Mouse (Mus musculus): ENCODE data around the gene Mrpl54.

Mrpl54 gene

DNA sequence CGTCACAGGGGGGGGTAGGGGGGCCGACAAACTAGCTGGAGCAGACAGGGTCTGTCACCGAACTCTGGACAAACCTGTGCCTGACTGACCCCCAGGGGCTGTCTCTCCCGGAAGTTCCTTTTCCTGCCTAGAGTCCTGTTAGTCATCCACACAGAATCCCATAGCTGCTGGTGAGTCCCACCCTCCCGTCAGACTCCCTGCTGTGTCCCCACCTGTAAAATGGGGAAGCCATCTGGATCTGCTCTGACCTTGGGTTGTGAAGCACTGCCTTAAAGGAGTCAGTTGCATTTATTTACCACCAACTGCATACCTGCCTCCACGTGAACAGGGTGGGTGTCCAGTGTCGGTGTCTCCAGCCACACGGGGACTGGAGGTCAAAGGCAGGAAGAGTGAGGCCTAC, 27.7 kb upstream of the Mrpl54 start:
- DNase-seq (ENCODE audit: low read depth, low spot score) = no peak

DNA sequence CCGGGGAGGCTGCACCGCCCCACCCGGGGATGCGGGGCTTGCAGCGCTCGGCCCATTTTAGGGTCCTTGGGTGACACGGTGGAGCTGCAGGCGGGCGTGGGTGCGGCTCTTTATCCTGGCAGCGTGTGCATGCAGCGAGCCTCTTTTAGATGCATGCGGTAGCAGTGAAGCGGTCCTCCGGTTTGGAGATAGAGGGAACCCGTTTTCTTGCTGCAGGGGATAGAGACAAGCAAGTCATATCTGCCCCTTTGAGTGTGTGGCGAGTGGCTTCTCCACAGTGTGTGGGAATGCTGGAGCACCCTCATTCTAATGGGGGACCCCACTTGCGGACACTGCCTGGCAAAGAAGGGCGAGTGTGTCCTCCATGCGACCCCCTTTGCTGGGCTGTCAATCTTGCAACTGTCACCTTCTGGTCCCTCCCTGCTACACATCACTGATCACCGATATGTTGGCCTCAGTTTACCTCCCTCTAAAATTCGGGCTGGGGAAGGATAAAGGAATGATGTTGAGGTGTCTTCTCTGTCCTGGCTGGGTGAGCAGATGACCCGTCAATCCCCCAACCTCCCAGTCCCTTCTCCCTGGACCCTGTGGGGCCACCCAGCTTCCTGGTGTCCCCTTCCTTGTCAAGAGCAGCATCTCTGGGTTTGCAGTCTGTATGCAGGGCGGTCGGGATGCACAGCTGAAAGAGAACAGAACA, 26.7 kb upstream of the Mrpl54 start:
- DNase-seq (ENCODE audit: low read depth, low spot score) = no peak

DNA sequence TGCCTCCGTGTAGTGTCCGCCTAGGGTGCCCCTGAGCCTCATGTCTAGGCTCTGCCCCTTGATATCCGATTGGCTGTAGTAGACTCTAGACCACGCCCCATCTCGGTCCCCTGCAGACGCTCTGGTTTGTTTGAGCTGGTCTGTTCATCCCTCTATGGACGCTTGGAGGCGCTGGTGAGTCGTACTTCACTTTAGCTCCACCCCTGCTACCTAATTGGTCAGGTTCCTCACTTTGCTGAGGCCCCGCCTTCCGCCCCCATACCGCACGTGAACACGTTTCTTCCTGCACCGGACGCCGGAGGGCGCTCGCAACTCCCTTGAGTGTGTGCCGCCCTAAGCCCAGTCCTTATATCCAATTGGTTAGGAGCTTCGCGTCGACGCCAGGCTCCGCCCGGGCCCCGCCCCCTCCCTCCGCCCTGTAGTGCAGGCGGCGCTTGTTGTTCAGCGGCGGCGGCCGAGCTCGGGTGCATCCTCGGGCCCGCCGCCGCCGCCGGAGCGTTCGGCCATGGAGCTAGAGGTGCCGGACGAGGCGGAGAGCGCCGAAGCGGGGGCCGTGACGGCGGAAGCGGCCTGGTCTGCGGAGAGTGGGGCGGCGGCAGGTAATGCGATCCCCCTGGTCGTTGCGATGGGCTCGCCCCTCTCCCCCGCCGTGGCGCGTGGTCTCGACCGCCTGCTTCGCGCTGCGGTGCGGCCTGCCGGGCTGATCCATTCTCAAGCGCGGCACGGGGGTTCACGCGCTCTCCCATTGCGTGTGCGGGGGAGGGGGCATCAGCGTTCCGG, 26.0 kb upstream of the Mrpl54 start, which contains the start of gene Pip5k1c:
TSS of gene Pip5k1c (plus strand) at position 410 of the 780 bp plus-strand sequence.
- peak; percentile 96 for DNase-seq (ENCODE audit: low read depth, low spot score)

DNA sequence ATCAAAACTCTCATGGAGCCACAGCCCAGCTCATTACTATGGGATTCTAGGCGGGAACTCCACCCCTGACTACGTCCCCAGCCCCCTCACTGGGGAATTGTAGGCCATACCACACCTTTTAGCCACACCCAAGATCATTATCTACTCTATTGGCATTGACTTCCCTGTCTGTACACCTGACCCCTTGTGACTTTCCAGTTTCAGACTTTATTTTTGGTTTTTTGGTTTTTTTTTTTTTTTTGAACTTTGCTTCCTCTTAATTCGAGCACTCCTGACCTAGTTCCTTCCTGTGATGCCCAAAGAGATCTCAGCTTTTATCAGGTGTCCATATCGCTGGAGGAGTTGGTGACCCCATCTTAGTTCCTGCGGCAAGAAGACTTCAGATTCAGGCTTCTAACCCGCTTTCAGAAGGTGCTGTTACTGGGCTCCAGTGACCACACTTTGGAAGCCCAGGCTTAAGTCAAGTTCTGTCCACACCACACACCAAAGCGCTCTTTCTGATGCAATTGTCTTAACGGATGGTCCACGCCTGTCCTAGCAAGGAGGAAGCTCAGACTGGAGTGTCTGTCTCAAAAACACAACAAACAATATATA, 24.9 kb upstream of the Mrpl54 start, which contains the start of gene Tjp3:
TSS of gene Tjp3 (minus strand) at position 71 of the 594 bp plus-strand sequence.
- DNase-seq (ENCODE audit: low read depth, low spot score) = no peak

DNA sequence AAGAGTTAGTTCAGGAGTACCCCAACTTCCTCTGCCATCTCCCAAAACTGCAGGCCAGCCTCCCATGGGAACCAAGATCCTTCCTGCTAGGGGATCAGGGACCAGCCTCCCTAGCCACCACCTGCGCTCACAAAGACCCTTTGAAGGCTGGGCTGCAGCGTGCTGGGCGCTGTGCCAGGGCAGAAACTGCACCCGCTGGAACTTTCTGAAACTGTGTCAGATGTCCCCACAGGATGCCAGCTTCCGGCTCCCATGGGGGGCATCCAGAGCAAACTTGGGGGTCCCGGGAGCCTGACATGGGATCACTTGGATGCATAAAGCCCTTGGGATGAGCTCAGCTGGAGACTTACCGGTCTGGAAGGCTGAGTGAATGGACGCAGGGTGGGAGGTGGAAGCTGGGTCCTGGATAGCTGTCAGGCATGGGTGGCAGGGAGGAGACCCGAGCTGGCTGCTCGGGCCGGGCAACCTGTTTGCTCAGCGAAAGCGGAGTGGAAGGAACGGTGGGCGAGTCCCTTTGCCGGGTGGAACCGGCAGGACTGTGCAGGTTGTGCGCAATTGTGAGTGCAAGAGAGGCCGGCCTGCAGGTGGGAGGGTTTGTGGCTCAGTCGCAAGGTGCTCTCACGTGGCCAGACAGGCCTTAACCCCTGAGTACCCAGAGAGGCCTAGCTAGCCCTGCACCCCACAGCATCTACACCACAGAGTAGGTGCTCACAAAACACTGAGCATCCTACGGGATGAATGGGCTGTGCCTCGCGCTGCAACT, 24.1 kb upstream of the Mrpl54 start:
- DNase-seq (ENCODE audit: low read depth, low spot score) = no peak

DNA sequence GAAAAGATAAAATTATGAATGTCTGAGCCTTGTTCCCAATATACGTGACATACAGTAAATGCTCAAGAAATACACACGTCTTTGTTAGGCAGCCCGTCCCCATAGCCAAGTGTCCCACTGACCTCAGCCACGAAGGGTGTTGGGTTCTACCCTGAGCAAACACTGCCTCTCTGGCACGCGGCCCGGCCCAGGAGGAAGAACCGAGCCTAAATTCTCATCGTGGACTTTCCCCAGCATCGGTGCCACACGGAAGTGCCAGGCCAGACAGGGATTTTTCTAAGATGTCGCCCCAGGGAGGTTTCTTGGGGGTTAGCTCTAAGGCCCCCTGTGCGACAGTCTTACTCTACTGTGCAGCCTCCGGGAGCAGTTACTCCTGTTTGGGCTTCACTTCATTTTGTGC, 23.1 kb upstream of the Mrpl54 start:
- no peak for DNase-seq (ENCODE audit: low read depth, low spot score)

DNA sequence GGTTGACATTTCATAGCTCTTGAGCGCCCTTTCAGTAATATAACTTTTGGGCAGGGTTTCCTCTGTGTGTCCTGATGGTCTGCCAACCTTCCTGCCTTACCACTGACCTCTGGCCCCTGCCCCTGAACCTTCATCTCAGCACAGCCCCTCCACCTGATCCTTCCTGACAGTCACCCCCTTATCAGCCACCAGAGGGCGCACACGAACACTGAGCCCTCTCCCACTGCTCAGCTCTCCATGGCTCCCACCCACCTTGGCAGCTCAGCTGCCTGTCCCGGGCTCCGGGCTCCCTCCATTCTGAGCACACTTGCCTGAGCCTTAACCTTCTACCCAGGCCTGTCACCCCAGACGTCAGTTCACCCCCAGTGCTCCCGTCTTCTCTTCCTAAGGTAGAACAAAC, 22.5 kb upstream of the Mrpl54 start:
- DNase-seq (ENCODE audit: low read depth, low spot score) = no peak

DNA sequence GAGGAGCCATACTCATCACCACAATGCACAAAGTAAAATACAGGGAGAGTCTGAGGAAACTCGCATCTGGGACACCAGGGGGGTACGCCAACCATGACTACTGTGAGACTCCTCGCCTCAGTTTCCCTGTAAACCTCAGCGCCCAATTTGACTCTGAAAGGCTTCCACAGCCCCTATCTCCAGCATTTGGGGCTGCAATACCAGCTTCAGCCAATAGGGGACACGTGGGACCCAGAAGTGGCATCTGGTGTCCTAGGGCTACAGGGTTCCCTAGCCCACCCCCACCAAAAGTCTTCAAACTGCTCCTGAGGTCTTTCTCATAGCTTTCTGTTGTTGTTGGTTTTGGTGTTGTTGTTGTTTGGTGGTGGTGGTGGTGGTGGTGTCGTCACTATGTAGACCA, 21.9 kb upstream of the Mrpl54 start:
- no peak for DNase-seq (ENCODE audit: low read depth, low spot score)

DNA sequence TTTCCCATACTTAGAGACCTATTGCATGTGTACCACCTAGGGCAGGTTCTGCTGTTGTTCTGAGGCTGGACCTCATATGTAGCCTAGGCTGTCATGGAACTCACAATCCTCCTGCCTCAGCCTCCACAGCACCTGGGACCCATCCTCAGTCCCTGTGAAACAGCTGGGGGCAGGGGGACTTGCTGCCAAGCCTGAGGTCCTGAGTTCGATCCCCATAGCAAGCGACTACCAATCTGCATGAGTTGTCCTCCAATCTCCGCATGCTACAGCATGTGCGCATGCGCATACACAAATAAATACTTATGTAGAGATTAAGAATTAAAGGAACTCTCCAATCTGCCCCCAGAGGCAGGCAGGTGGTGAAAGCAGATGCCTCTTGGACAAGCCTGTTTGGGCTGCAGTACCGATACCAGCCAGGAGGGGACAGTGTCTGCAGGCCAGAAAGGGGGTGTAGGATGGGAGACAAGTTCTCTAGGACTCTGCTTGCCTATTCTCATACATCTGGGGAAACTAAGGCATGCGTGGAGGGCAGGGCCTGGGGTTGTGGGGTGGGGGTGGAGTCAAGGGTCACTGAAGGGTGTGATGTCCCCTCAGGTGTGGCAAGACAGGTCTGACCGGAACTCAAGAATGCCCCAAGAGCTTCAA, 20.9 kb upstream of the Mrpl54 start:
- DNase-seq (ENCODE audit: low read depth, low spot score) = no peak

DNA sequence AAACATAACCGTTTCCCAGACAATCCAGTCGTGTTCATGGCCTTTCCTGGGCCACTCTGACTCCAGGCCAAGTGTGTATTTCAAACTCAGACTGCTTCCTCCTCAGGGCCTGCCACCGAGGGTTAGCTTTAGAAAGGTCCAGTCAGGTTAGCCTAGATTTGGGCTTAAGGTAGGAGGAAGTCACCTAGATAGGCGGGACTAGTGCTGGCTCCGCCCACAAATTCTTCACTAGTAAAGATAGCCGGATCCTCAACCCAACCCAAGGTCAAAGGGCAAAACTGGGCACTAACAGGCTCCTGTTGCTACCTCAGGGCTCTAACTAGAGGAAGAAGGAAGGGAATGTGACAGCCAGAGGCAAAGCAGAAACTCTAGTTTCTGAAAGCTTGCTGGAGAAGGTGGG, 19.9 kb upstream of the Mrpl54 start:
- no peak for DNase-seq (ENCODE audit: low read depth, low spot score)

DNA sequence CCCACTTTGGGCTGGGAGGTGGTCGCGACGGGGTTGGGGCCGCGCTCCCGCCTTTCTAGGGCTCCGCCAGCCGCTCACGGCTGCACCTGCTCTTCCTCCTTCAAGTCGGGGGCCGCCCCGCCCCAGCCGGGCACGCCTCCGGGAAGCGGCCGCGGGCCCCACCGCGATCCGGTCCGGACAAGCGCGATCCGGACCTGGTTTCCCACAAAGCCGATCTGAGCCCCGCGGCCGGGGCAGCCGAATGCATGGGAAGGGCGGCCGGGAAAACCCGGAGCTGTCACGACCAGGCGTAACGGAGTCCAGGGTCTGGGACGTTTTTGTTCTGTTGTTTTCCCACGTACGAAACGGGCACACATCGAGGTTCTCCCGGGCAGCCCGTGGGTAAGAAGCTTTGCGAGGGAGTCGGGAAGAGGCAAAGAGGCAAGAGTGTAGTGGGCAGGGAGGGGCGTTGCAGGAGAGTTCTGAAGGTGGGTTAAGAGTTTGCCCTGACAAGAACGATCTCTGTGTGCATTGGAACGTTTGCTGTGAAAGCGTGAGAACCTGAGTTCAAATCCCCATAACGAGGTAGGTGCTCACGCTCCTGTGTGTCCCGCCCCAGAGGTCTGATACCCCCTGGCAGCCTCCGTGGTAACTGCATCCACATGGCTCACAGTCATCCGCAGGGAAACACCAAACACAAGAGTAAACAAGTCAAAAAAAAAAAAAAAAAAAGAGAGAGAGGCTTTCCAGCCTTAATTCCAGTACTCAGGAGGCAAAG, 19.1 kb upstream of the Mrpl54 start:
- DNase-seq (ENCODE audit: low read depth, low spot score) = peak; percentile 64

DNA sequence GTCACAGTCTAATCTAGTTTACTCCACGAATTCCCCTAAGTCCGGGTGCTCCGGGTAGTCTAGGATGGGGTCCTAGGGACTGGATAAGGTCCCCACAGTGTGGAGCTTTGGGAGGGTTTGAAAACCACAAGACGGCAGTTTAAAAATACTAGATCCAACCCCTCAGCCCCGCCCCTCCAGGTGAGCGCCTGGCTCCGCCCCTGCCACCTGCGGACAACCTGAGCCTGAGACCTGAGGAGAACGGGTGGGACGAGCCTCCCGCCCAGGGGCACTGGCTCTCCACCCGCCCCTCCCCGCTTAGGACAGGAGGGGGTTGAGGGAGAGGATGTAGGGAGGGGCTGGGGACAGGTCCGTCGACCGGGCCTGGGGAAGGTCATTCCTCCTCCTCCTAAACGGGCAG, 18.0 kb upstream of the Mrpl54 start:
- no peak for DNase-seq (ENCODE audit: low read depth, low spot score)

DNA sequence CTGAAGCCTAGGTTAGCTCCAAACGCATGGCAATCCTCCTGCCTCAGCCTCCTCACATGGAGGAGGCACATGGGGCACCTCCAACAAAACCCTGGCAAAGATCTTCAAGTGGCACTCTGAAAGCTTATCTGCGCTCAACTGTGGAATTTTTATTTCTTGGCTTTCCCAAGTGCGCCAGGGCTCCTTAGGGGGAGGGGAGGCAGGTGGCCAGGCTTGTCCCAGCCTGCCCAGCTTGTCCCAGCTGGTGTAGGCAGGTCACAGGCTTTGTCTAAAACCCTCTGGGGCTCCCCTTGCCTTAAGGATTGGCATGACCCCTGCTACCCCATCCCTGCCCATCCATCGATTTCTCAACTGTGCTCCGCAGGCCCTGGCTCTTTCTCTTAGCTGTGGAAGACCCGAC, 17.5 kb upstream of the Mrpl54 start:
- no peak for DNase-seq (ENCODE audit: low read depth, low spot score)

DNA sequence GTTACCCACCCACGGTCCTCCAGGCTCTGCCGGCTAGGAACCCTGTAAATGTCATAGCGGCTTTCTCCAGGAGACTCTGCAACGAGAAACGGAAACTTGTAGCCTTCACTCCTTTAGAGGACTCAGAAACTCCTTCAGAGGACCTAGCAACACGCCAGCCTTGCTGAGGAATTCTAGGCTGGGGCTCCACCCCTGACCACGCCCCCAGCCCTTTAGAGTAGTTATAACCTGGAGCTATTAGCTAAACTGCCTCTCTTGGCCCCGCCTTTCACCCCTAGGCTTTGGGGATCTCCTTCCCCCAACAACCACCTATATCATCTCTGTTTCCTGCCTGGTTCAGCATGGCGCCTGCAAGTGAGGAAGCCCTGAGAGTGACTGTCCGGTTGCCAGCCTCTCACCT, 12.8 kb upstream of the Mrpl54 start:
- DNase-seq (ENCODE audit: low read depth, low spot score) = no peak

DNA sequence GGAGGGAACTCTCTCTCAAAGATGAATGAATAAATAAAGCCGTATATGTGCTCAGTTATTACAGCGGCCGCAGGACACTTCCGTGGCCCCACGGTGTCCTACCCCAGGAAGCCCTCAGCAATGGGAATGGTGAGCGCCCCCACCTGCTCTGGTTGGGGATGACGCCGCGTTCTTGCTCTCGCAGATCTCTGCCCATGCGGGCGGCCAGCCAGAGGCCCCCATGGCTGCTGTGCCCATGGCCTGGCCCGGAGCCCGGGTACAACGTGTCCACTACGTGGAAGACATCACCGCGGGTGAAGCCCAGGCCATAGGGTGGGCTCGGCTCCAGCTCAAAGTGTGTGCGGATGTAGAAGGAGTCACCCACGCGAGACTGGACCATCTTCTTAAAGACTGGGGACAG, 10.9 kb upstream of the Mrpl54 start:
- DNase-seq (ENCODE audit: low read depth, low spot score) = no peak

DNA sequence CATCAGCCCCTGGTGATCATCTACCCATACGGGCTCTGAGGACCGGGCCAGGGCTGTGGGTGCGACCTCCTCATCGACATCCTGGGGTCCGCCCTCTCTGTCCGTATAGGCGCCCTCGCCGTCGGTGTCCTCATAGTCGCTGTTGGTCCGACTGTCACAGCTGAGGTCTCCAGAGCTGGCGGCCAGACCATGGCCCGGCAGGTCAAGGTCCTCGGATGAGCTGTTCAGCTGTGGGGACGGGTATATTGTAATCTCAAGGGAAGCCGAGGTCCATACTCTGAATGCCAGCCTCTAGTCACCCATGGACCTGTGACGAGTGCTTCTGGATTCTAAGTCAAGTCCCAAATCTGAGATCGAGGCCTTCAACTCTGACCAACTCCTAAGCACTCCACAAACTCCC, 7.1 kb upstream of the Mrpl54 start:
- DNase-seq (ENCODE audit: low read depth, low spot score) = no peak

DNA sequence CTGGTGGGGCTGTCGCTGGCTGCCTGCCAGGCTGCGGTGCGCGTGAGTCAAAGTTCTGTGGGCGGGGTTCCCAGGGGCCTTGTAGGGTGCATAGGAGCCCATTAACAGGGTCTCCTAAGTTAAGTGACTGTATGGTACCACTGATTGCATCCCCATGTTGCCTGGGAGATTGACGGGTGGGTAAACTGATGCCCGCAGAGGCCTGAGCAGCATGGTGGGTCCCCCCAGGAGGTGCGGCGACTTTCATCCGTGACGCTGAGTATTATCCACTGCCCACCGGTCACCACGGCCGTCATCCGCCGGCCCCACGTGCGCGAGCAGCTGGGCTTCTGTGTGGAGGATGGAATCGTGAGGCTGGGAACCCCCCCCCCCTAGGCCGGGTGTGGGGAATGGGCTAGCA, 5.6 kb upstream of the Mrpl54 start:
- DNase-seq (ENCODE audit: low read depth, low spot score) = no peak

DNA sequence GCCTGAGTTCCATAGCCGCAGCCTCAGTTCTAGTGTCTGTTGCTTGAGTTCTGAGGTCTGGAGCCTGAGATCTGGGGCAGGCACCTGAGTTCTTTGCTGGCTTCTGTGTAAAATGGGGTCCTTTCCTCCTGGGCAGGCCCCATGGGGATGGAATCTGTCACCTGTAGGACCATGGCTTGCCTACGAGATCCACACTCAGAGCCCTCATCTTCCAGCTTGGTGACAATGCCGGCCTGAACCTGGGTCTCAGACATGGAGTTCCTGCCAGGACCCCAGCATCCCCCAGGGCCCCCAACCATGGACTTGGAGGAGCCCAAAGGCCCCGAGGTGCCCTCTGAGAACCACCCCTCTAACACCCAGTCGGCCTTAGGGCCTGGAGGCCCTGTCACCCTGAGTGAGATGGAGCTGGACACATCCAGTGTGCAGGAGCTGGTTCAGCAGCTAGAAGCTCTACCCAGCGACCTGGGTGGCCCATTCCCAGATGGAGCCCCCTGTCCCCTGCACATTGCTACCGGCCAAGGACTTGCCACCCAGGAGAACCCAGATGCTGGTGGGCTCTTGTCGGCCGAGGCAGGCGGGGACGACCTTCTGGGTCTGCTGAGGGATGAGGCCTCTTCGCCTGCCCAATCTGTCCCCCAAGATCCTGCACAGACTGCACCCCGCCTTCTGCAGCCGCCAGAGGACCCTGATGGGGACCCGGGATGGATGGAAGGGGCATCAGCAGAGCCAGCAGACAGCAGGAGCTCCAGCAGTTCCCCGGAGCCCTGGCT, 2.1 kb upstream of the Mrpl54 start:
- DNase-seq (ENCODE audit: low read depth, low spot score) = no peak

DNA sequence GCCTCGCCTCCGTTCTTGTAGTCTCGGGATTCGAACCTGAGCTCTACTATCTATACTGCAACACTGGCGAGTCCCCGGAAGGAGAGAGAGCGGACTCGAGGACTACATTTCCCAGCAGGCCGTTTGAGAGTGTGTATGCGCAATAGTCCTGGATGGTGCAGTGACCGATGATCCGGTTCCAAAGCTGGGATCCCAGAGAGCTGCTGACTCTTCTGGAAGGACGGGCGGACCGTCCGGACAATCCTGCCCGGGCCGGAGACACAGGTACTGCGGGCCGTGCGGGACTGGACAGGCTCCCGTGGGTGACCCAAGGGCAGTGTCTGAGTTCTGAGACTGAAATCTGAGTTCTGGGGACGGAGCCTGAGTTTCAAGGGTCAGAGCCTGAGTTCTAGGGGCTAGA, 1.3 kb upstream of the Mrpl54 start:
- DNase-seq (ENCODE audit: low read depth, low spot score) = peak; percentile 65

DNA sequence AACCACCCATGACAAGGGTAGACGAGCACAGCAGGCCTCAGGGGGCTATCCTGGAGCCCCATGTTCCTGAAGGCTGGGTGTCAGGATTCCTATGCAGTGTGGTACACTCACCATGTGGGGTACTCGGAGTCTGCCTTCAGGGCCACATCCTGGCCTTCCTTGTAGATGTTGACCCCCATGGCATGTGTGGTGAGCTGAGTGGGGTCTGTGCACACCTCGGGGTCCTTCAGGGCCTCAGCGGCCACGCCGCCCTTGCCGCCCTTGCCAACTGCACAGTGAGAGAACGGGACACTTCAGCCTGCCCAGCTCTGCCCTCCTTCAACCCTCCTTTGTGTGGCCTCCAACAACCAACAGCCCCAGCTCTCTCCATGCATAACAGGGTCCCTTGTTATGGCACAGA, 1.2 kb downstream of the Mrpl54 start:
- DNase-seq (ENCODE audit: low read depth, low spot score) = no peak
